Mouse (Mus musculus) liver, embryonic 12.5 days (tissue): ENCODE measurements around the gene Ankrd12. TPM values are rescaled to one million over a fixed set of nuclear protein-coding genes. Genes with fewer than 3 reads are reported as not detected.

Experiments
- ATAC-seq: fragments of 200-750 bp; cut with Nextera tagmentation; 2 replicates; pipeline ENCODE4 v1.8.0; 2017; ENCODE audit warnings: moderate number of reproducible peaks, mild to moderate bottlenecking, moderate library complexity
- H3K27ac ChIP-seq: fragments of 300-500 bp; sonication (generic); 2 replicates; pipeline ENCODE4 v1.5.1; 2016; ENCODE audit warnings: mild to moderate bottlenecking
- H3K27me3 ChIP-seq: fragments of 300-500 bp; sonication (generic); replicated peaks from 2 replicates; pipeline ENCODE4 v1.6.1; 2016; ENCODE audit warnings: mild to moderate bottlenecking, moderate library complexity
- H3K36me3 ChIP-seq: fragments of 300-500 bp; sonication (generic); 2 replicates; pipeline ENCODE4 v1.6.1; 2016; ENCODE audit warnings: mild to moderate bottlenecking, moderate library complexity
- H3K4me1 ChIP-seq: fragments of 300-500 bp; sonication (generic); 2 replicates; pipeline ENCODE4 v1.6.1; 2016
- H3K4me2 ChIP-seq: fragments of 300-500 bp; sonication (generic); 2 replicates; pipeline ENCODE4 v1.6.1; 2016; ENCODE audit warnings: mild to moderate bottlenecking, moderate library complexity
- H3K4me3 ChIP-seq: fragments of 300-500 bp; sonication (generic); 2 replicates; pipeline ENCODE4 v1.5.1; 2016; ENCODE audit warnings: mild to moderate bottlenecking, moderate library complexity
- H3K9ac ChIP-seq: fragments of 300-500 bp; sonication (generic); 2 replicates; pipeline ENCODE4 v1.6.1; 2016; ENCODE audit warnings: mild to moderate bottlenecking, moderate library complexity
- H3K9me3 ChIP-seq: fragments of 300-500 bp; sonication (generic); replicated peaks from 2 replicates; pipeline ENCODE4 v1.6.1; 2016; ENCODE audit warnings: mild to moderate bottlenecking, moderate library complexity
- WGBS: fragments of 180-500 bp; shearing (Covaris S2); methylation state at CpG from one replicate; pipeline ENCODE4 v1.1.7; 2016; ENCODE audit not compliant: insufficient replicate concordance; 5-methylcytosine and 5-hydroxymethylcytosine counted together
- polyA plus RNA-seq: library from polyadenylated mRNA; unstranded; fragments of >200 nt; fragmentation: Nextera tagmentation; extraction: Ambion mirVana; gene quantifications from 2 replicates; pipeline ENCODE4 v1.2.1, GENCODE M21; 2016

Ankrd12 gene
- 8.6 and 8.8 TPM in 2 replicates for polyA plus RNA-seq

DNA sequence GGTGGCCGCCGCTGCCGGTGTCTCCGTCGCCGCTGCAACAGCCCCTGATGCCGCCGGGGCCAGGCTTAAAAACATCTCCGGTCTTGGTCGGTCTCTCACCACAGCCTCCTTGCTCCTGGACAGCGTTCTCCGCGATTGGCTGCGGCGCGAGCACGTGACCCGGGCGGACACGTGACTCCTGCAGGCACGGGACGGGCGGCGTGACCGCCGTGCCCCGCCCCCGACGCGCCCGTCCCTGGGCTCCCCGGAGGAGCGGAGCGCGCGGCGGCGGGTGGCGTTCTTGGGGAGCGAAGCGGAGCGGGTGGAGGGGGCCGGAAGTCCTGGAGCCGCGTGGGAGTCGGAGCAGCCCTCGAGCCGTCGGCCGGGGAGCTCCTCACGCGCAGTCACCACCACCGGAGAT is at the start of gene Ankrd12:
Gene Ankrd12, minus strand, starts transcription at position 156 of the 400 bp plus-strand sequence.
- Histone ChIP-seq H3K4me2 (peak within 1 kb of the TSS; percentile 99), H3K9ac (peak within 1 kb of the TSS; percentile 85), H3K27ac (peak within 1 kb of the TSS; percentile 97), H3K4me1 (peaks cover 27% of the 10 kb centered on the region), H3K36me3 (peaks cover 33% of the 10 kb centered on the region), H3K4me3 (peak within 1 kb of the TSS; percentile 94), H3K27me3 (no peaks in the 10 kb centered on the region), H3K9me3 (no peaks in the 10 kb centered on the region)
- under 1% methylated on average over 53 of the region's 53 CpGs for WGBS
- ATAC-seq, result peak; percentile 95

DNA sequence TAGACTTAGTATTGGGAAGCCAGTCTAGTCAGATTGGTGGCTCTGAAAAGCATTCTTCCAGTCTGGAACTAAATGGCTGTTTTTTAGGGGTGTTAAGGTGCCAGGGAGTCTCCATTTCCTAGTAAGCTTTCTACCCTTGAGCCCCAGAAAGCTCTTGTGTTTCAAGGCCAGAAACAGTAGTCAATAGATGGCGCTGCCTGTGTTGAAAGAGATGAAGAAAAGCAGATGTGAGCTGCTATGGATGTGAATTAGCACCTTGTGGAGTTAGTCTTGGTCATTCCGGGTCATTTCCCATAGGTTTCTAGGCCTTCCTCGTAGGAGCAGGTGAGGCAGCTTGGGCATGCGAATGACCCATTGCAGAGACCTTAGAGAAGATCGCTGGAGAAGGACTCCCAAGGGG is 48.3 kb upstream of the Ankrd12 start:
- peaks cover 45% of the 10 kb centered on the region for H3K36me3 ChIP-seq
- H3K4me1 ChIP-seq, result peaks cover 33% of the 10 kb centered on the region
- peak overlapping the region; percentile 82; the same call in 1 of the 2 replicates for H3K9ac ChIP-seq
- peak overlapping the region; percentile 61 for H3K27ac ChIP-seq
- peak overlapping the region; percentile 82; the same call in 1 of the 2 replicates for H3K4me3 ChIP-seq
- no peaks in the 10 kb centered on the region for H3K9me3 ChIP-seq
- peak overlapping the region; percentile 75 for H3K4me2 ChIP-seq
- 58% methylated on average over 5 of the region's 5 CpGs for WGBS
- ATAC-seq, result no peak
- H3K27me3 ChIP-seq, result no peaks in the 10 kb centered on the region

- H3K9ac ChIP-seq, result peak overlapping the region; percentile 82
- peak overlapping the region; percentile 75 for H3K4me2 ChIP-seq
- WGBS, result 1% methylated on average over 20 of the region's 20 CpGs
- H3K27me3 ChIP-seq, result no peaks in the 10 kb centered on the region
- peak overlapping the region; percentile 82 for H3K4me3 ChIP-seq
- peaks cover 33% of the 10 kb centered on the region for H3K4me1 ChIP-seq
- peak; percentile 16; the same call in 1 of the 2 replicates for ATAC-seq
- peak overlapping the region; percentile 93 for H3K27ac ChIP-seq
- H3K36me3 ChIP-seq, result peaks cover 46% of the 10 kb centered on the region
- H3K9me3 ChIP-seq, result no peaks in the 10 kb centered on the region
Measured at GRCm38 (mm10) chr17:66123816-66124610, 47.1 kb upstream of the Ankrd12 start.

DNA sequence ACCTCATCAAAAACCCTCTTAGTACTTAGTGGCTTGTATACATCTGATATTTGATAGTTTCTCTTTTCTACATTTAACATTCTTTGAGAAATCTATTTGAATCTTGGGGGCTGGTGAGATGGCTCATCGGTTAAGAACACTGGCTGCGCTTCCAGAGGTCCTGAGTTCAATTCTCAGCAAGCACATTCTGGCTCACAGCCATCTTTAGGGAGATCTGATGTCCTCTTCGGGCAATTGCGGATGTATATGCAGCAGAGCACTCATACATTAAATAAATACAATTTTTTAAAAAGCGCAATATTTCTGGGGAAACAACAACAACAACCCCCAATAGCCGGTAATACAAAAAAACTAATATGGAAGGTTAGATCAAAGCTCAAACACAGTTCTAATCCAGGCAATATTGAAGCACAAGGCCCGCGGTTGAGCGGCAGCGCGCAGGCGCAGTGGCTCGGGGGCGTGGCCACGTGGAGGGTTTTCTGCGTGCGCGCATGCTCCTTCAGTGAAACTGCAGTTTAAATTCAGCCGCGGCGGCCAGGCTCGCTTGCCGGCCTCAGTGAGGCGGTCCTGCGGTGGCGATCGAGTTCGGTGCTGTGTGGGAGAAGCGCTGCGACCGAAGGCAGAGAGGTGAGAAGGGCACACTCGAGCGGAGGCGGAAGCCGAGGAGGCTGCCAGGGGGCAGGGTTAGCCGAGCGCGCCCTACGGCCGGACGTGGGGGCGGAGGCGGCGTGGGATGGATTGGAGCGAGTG is 46.4 kb upstream of the Ankrd12 start, which contains the start of gene Ddx11:
Gene Ddx11, plus strand, starts transcription at position 455 of the 750 bp plus-strand sequence.
- Histone ChIP-seq H3K36me3 (peaks cover 46% of the 10 kb centered on the region), H3K4me1 (peaks cover 33% of the 10 kb centered on the region), H3K27me3 (no peaks in the 10 kb centered on the region), H3K9ac (peak within 1 kb of the TSS; percentile 82), H3K9me3 (no peaks in the 10 kb centered on the region), H3K4me3 (peak within 1 kb of the TSS; percentile 82), H3K4me2 (peak within 1 kb of the TSS; percentile 75), H3K27ac (peak within 1 kb of the TSS; percentile 93)
- peak; percentile 86 for ATAC-seq
- 5% methylated on average over 45 of the region's 45 CpGs for WGBS

DNA sequence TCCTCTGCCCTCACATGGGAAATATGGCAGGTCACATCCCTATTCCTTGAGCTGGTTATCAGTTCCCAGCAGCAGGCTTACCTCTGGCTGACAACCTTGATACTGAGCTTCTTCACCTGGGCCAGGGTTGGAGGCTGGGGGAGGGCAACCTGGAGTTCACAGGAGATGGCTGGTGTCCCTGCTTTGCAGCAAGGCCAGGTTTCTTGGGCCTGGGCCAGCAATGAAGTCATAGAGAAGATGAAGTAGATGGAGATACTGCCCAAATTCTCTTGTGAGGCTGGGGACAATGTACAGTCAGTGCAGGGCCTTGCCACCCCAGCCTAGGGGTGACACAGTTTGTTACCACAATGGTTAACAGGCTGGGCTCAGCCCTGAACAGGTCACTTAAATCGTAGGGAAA is 43.8 kb upstream of the Ankrd12 start:
- no peak overlapping the region for H3K4me3 ChIP-seq
- peaks cover 49% of the 10 kb centered on the region for H3K36me3 ChIP-seq
- H3K4me2 ChIP-seq, result no peak overlapping the region
- no peaks in the 10 kb centered on the region for H3K27me3 ChIP-seq
- peaks cover 33% of the 10 kb centered on the region for H3K4me1 ChIP-seq
- H3K27ac ChIP-seq, result no peak overlapping the region
- no peak overlapping the region for H3K9ac ChIP-seq
- no peak for ATAC-seq
- H3K9me3 ChIP-seq, result no peaks in the 10 kb centered on the region
- WGBS, result 57% methylated on average over 1 of the region's 1 CpGs

- Histone ChIP-seq H3K4me3 (no peak overlapping the region), H3K36me3 (peaks cover 66% of the 10 kb centered on the region), H3K9ac (no peak overlapping the region), H3K27me3 (no peaks in the 10 kb centered on the region), H3K27ac (no peak overlapping the region), H3K9me3 (no peaks in the 10 kb centered on the region), H3K4me1 (peaks cover 17% of the 10 kb centered on the region), H3K4me2 (no peak overlapping the region)
- 85% methylated on average over 8 of the region's 8 CpGs for WGBS
- no peak for ATAC-seq
Measured at GRCm38 (mm10) chr17:66118991-66119390, 42.1 kb upstream of the Ankrd12 start.

DNA sequence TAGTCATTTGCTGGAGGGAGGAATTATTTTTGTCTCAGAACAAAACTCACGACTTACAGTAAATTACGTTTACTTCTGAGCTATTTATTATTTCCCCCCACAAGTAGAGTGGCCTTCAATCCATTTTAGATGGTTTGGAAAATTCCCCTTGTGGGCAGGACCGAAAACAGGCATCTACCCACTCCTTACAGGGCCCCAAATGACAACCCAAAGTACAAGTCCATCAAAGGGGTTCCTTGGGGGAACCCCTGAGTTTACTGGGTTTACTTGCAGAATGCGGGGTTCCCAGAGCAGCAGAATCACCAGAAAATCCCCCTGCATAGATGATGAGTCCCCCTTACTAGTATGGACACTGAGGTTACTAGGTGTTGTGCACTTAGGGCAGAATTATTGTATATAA is 35.3 kb upstream of the Ankrd12 start:
- Histone ChIP-seq H3K4me3 (peak overlapping the region; percentile 91), H3K36me3 (peaks cover 37% of the 10 kb centered on the region), H3K9ac (peak overlapping the region; percentile 83), H3K4me1 (peaks cover 36% of the 10 kb centered on the region), H3K4me2 (peak overlapping the region; percentile 75), H3K9me3 (no peaks in the 10 kb centered on the region), H3K27ac (peak overlapping the region; percentile 89), H3K27me3 (no peaks in the 10 kb centered on the region)
- WGBS, result 28% methylated on average over 4 of the region's 4 CpGs
- ATAC-seq, result no peak

DNA sequence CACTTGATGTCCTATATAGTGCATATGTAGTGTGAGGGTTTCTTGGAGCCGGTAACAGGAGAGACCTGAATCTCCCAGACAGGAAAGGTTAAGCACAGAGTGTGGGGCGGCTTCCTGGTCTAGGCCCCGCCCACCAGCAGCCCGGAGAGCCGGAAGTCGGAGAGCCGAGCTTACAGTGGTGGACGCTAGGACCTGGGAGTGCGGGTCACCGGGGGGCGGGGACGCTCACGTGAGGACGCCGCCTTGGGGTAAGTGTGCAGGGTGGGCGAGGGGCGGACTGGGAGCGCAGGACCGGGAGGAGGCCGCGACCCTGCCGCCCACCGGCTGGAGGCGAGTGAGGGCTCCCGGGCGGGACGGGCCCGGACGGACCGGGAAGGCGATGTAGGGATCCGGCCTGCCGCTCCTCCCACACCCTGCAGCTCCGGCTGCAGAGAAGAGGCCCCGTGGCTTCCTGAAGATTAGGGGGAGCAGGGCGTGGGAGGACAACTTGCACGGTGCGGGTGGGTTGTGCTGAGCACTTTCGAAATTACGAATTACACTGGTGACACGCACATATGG is 34.6 kb upstream of the Ankrd12 start, which contains the start of gene Washc1:
Gene Washc1, plus strand, starts transcription at position 144 of the 558 bp plus-strand sequence.
- WGBS, result under 1% methylated on average over 41 of the region's 41 CpGs
- peak; percentile 98 for ATAC-seq
- Histone ChIP-seq H3K27me3 (no peaks in the 10 kb centered on the region), H3K4me3 (peak within 1 kb of the TSS; percentile 91), H3K9me3 (no peaks in the 10 kb centered on the region), H3K9ac (peak within 1 kb of the TSS; percentile 83), H3K4me1 (peaks cover 36% of the 10 kb centered on the region), H3K27ac (peak within 1 kb of the TSS; percentile 89), H3K36me3 (peaks cover 30% of the 10 kb centered on the region), H3K4me2 (peak within 1 kb of the TSS; percentile 75)

GRCm38 (mm10) chr17:66110746-66111145 is 33.9 kb upstream of the Ankrd12 start:
- peak overlapping the region; percentile 83 for H3K9ac ChIP-seq
- WGBS, result 25% methylated on average over 6 of the region's 6 CpGs
- peak overlapping the region; percentile 75 for H3K4me2 ChIP-seq
- H3K27ac ChIP-seq, result peak overlapping the region; percentile 89
- peaks cover 23% of the 10 kb centered on the region for H3K36me3 ChIP-seq
- H3K9me3 ChIP-seq, result no peaks in the 10 kb centered on the region
- H3K4me3 ChIP-seq, result peak overlapping the region; percentile 91
- H3K4me1 ChIP-seq, result peaks cover 36% of the 10 kb centered on the region
- no peak for ATAC-seq
- no peaks in the 10 kb centered on the region for H3K27me3 ChIP-seq

DNA sequence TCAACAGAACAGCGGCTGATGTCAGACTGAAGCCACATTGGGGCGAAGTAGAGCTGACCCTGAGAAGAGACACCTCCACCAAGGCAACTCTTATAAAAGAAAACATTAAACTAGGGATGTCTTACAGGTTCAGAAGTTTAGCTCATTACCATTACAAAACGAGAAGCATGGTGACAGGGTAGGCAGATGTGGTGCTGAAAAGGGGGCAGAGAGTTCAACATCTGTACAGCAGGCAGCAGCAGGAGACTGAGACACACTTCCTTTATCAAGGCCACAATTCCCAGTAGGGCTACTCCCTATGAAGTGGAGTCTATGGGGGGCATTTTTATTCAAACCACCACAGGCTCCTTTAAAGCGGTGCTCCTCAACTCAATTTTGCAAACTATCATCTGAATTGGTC is 31.3 kb upstream of the Ankrd12 start:
- Histone ChIP-seq H3K4me3 (no peak overlapping the region), H3K4me2 (no peak overlapping the region), H3K27me3 (no peaks in the 10 kb centered on the region), H3K4me1 (peaks cover 44% of the 10 kb centered on the region), H3K27ac (no peak overlapping the region), H3K9ac (no peak overlapping the region), H3K9me3 (no peaks in the 10 kb centered on the region), H3K36me3 (no peaks in the 10 kb centered on the region)
- WGBS, result 68% methylated on average over 4 of the region's 4 CpGs
- no peak for ATAC-seq

- no peak for ATAC-seq
- no peak overlapping the region for H3K27ac ChIP-seq
- no peak overlapping the region for H3K4me2 ChIP-seq
- no peak overlapping the region for H3K9ac ChIP-seq
- H3K9me3 ChIP-seq, result no peaks in the 10 kb centered on the region
- peaks cover 39% of the 10 kb centered on the region for H3K4me1 ChIP-seq
- no peaks in the 10 kb centered on the region for H3K36me3 ChIP-seq
- no peaks in the 10 kb centered on the region for H3K27me3 ChIP-seq
- no peak overlapping the region for H3K4me3 ChIP-seq
- 63% methylated on average over 8 of the region's 8 CpGs for WGBS
Measured at GRCm38 (mm10) chr17:66107466-66107865, 30.6 kb upstream of the Ankrd12 start.
